Mouse (Mus musculus): ENCODE results near the gene Gm49721.
"Not testable (repeated sequence)": the region's sequence is repeated elsewhere in the genome, so short reads cannot be mapped to it uniquely, and the experiment has no call there.

GRCm38 (mm10) chr17:6962339-6962738, 16.4 kb upstream of the Gm49721 start:
- TF ChIP-seq MAX (IDR thresholded peaks at IDR 0.05; ENCODE audit: low read depth); REST (IDR thresholded peaks at IDR 0.05; ENCODE audit: insufficient read depth, insufficient read length); POLR2AphosphoS2 (IDR thresholded peaks at IDR 0.05; ENCODE audit: insufficient read length, low read depth); E2F4 (IDR thresholded peaks at IDR 0.05; ENCODE audit: insufficient read depth); POLR2A (IDR thresholded peaks at IDR 0.05; ENCODE audit: insufficient read length, low read depth); USF1 (IDR thresholded peaks at IDR 0.05; ENCODE audit: low read depth): not testable (repeated sequence)
